Mouse (Mus musculus) 3134 (cell line): ENCODE data around the gene Gls.

Experiments
- DNase-seq: peaks from one replicate; pipeline ENCODE4 v3.0.0-alpha.2; 2011; ENCODE audit warnings: low spot score; ENCODE audit not compliant: insufficient read length; ENCODE audit errors: extremely low read depth

The Gls gene

DNA sequence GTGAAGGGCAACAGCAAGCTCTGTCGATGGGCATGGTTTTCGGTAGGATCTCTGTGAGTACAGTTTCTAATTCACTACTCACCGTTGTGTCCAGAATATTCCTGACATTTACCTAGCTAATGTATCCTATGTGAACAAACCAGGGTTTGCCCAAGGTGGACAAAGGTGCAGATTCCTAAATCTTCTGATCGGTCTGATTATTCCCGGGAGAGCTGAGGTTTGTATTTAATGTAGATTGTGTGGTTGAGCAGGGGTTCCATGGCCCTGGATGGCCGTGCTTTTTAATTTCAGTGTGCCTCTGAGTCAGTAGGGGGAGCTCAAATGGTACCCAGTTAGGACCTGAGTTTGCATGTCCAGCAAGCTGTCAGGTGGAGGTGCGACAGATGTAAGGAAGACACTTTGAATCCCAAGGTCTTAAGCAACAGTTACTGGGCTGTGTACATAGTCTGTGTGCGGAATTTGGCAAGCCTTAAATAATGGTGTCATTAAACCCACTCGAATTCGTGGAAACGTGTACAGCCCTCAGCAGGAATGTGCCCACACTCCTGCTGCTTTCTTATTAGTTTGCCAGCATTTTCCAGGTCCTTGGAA lies 101.2 kb downstream of the Gls start:
- no peak for DNase-seq

DNA sequence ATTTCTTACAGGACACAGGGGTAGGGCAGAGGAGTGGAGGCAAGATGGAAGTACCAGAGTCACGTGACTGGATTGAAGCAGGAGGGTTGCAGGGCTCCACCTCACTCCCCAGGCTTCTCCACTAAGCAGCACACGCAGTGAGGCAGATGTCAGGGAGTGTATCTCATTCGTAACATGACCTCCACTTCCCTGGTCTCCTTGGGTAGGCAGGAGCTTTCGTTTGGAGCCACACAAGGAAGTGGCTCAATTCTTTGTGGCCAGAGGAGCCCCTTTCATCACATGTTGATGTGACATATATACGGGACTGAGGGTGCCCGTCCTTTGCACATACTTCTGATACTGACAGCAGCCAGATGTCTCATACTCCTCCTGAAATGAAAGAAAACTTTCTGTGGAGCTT lies 103.2 kb downstream of the Gls start:
- DNase-seq = no peak

DNA sequence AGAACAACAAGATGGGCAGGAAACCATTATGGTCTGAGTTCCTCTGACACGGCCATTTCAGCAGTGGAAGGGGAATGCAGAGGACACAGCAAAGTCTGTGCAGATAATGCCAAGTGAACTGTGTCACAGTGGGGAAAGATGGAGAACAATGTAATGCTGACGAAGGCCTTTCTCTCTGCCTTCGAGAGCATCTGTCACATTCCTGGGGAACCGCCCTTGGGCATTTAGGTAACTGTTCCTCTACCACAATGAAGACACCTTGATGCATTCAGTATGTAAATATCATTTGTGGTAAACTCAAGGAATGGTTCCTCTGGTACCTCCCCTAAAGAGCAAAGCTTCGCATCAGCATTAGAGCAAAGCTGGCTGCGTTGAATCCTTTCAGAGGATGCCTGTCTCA lies 105.7 kb downstream of the Gls start:
- DNase-seq = no peak

DNA sequence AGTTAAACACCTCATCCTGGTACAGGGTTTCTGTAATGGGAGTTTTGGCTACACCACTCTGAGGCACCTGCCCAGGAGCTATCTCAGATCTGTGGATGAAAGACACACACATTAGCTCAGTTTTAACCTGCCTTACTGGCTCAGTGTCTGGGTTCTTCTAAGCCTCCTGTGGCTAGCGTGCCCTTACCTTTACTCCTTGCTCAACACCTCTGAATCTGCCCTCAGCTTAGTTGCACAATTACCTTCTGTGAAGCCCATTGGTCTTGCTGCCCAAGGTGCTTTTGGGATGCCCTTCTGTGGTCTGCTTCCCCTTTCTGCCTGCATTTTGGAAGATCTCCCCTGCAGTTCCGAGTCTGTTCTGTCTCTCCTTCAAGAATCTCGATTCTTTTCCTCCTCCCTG lies 108.2 kb downstream of the Gls start:
- no peak for DNase-seq

DNA sequence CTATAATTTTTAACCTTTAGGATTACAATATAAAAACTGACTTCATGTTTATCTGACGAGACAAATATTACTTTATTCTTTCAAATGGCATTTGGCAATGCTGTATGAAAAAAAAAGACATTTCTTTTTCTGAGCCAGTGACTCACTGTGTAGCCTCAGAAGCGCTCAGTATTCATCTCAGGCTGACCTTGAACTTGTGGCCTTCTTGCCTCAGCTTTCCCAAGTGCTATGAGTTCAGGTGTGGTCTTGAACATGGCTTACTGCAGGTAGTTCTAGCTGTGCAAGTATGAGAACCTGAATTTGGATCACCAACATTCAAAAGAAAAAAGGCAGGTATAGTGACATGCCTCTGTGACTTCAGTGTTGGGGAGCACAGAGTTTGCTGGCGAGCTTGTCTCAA lies 112.0 kb downstream of the Gls start:
- no peak for DNase-seq

DNA sequence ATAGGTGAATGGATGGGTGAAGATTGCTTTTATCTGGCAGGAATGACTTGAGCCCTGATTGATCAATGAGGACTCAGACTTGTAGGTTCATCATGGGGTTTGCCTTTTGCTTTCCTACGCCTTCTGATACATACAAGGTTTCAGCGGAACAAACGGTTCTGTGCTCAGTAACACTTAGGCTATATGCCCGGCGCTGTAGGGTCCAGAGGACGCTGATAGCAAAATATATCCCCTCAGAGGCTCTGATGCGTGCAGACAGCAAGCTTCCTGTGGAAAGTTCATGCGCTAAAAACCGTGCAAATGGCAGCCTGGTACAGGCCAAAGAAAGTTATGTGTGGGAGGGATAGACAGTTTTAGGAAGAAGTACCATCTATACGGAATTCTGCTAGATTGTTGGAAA lies 112.8 kb downstream of the Gls start:
- DNase-seq = no peak

DNA sequence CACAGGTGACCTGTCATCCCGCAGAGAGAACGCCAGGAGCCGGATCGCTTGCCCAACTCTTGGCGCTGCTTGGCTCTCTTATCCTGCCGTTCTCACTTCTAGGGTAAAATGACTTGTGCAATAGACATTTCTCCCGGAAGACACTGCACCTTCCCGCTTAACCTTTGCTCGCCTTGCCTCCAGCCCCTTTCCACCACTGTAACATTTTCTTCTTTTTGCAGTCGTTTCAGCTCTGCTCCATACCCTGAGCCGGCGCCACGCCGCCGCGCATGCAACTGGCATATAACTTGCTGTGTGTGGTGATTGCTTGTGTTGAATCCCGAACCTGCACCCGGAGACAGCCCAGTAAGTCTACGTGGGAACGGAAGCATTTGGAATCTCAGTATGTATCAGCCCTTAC lies 113.3 kb downstream of the Gls start:
- DNase-seq = no peak

DNA sequence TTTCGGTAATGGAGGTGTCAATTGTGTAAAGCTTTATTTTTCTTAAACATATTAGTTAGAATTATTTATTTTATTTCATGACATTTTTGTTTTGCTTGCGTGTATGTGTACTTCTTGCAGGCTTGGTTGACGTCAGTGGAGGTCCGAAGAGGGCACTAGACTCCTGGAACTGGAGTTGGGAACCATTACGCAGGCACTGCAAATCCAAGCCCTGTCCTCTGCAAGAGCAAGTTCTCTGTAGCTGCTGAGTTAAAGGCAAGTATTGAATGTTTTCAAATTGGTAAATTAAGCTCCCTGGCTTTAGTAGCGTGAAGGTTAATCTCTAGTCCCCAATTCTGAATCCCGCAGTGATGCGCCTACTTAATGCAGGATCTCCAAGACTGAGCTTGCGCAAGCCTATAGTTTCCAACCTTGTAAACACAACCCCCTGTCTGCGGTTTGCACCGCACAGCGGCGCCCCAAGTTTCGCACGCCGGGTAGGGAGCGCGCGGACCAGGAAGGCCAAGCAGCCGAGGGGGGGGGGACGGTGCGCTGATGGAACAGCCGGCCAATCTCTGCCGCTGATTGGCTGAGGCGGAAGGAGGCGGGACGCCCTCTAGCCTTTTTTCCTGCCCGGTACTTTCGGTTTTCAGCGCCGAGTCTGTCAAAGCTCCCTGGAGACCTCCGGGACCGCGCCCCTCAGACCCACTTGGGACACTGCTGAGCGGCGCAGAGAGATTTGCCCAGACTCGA lies 114.0 kb downstream of the Gls start, which contains the start of gene Stat1:
TSS of gene Stat1 (plus strand) at position 581 of the 732 bp plus-strand sequence.
- DNase-seq = peak; percentile 93

DNA sequence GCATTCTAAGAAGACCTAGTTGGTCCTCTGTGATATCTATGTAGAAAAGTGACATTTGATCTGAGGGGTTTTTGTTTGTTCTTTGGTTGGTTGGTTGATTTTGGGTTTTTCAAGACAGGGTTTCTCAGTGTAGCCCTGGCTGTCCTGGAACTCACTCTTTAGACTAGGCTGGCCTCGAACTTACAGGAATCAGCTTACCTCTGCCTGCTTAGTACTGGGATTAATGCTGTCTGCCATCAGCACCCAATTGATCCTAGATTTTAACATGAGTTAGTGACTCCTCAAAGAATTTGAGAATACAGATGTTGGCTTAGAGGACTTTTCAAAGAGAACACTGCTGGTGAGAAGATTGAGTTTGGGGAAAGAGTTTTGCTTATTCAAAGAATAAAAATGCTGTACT lies 115.3 kb downstream of the Gls start:
- DNase-seq = no peak

DNA sequence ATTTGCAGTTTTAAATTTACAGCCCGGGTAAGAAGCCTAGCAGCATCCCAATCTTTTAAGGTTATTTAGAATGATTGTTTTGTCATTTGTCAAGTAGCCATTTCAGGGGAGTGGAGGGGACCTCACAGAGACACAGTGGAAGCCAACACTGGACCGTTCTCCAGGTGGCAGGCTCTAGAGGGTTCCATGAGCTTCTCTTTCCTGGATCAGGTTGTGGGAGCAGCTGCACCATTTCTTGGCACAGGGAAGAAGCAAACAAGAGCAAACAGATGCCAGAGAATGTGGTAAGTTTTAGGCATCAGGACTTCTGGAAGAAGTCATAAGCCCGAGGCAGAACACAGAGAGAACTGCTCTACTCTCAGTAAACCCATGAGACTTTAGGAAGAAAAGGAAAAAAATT lies 116.6 kb downstream of the Gls start:
- no peak for DNase-seq

DNA sequence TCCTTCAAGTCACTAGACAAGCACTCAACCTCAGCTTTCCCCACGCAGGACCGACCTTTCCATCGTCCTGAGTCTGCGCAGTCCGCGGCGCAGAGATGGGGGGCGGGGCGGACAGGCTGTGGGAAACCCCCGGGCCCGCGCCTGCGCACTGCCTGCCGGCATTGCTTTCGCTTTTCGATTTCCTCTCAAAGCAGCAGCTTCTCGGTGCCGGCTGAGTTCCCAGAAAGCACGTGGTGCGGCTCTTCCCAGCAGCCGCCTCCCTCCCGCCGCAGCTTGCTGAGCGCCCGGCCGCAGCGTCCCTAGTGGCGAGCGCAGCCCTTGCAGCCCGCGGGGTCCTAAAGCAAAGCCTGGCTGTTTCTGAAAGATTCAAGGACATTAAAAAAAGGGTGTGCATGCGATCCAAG lies 119.4 kb downstream of the Gls start:
- DNase-seq = peak; percentile 99
